Mouse (Mus musculus) olfactory bulb, adult 2 months (tissue): Measurements from ENCODE around the gene Amz1.

Experiments
- CTCF ChIP-seq: fragments of 200-500 bp; IDR thresholded peaks from 2 replicates; pipeline ENCODE4 v1.5.1; 2012; ENCODE audit warnings: low read depth, mild to moderate bottlenecking, low read length, moderate library complexity; ENCODE audit not compliant: insufficient read depth
- POLR2A ChIP-seq: fragments of 200-500 bp; IDR thresholded peaks from 2 replicates; pipeline ENCODE4 v1.6.1; 2012; ENCODE audit warnings: mild to moderate bottlenecking, low read depth, low read length, moderate library complexity; ENCODE audit not compliant: insufficient read depth

- TF ChIP-seq CTCF (no peak), POLR2A (no peak)
Observed at GRCm38 (mm10) chr5:140771612-140772011, 47.7 kb downstream of the Amz1 start.
